Mouse (Mus musculus): ENCODE results near the gene Lin7a. TPM values are rescaled to one million over a fixed set of nuclear protein-coding genes. Genes with fewer than 3 reads are reported as not detected.

Lin7a gene
- total RNA-seq (2023) = not detected

DNA sequence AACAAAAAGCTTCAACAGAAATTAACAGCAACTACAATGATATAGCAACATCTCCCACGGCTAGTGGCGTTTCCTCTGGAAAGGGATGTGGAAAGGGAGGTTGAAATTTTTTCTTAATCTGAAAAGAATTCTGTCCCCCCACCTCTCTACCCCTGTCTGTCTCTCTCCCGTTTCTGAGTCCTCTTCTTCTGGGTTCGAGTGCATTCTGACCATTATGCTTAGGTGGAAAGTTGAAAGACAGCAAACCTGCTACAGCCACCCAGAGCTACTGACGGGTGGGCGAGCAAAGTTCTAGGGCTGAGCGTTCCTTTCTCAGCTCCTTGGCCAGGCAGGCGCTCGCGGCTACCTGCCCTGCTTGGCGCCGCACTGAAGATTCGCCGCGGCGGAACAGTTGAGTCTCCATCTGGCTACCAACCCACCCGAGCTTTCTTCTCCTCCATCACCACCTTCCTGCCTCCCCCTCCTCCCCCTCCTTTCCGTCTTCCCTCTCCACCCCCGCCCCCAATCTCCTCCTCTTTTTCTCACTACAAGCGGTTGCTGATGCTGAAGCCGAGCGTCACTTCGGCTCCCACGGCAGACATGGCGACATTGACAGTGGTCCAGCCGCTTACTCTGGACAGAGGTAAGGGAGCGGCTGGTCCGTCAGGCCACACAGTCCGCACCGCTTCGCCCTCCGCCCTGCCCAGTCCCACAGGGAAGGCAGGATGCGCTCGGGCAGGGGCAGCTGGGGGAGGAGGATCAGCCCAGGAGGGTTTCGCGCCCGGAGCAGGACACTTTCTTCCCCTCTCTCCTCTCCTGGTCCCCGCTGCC, at the start of gene Lin7a:
Gene Lin7a (plus strand): TSS at position 366 of the 810 bp plus-strand sequence.

Other genes starting within 250 kb of the Lin7a start
- gene Acss3, start 148.0 kb upstream of the Lin7a start, total RNA-seq (2023) = not detected
- gene Myf5, start 214.4 kb downstream of the Lin7a start, total RNA-seq (2023) = not detected
- gene Myf6, start 223.1 kb downstream of the Lin7a start, total RNA-seq (2023) = not detected

Data from CD4-positive naive resting alpha-beta T cell, adult 57 days (primary cell).